Mouse (Mus musculus): ENCODE data around the gene Mill2. TPM values are rescaled to one million over a fixed set of nuclear protein-coding genes. Genes with fewer than 3 reads are reported as not detected.

The Mill2 gene
- 1.1 TPM for polyA plus RNA-seq (2014; fragmentation: Illumina TruSeq; extraction: RNeasy Lipid Tissue Mini Kit (QIAGEN cat#74804); ENCODE audit: low read depth, low replicate concordance)

GRCm38 (mm10) chr7:18839865-18840264 is at the start of gene Mill2:
Mill2 (plus strand) TSS chr7:18839966.

GRCm38 (mm10) chr7:18798420-18798819 is 41.3 kb upstream of the Mill2 start, which contains the start of gene Psg19:
Psg19 (minus strand) TSS chr7:18798520.

GRCm38 (mm10) chr7:18821507-18821906 is 18.3 kb upstream of the Mill2 start, which contains the start of gene Psg17:
Psg17 (minus strand) TSS chr7:18821607.

GRCm38 (mm10) chr7:18871031-18871430 is 31.3 kb downstream of the Mill2 start, which contains the start of gene Pglyrp1:
Pglyrp1 (plus strand) TSS chr7:18871331.

GRCm38 (mm10) chr7:18910241-18910831 is 70.6 kb downstream of the Mill2 start, which contains the start of gene Ccdc61:
Ccdc61 (minus strand) TSS chr7:18910415.

Other genes with a start within 250 kb of the Mill2 start
- not detected for gene Psg23, start 223.5 kb upstream of the Mill2 start, polyA plus RNA-seq (2014; fragmentation: Illumina TruSeq; extraction: RNeasy Lipid Tissue Mini Kit (QIAGEN cat#74804); ENCODE audit: low read depth, low replicate concordance)
- gene Psg21, start 183.2 kb upstream of the Mill2 start, polyA plus RNA-seq (2014; fragmentation: Illumina TruSeq; extraction: RNeasy Lipid Tissue Mini Kit (QIAGEN cat#74804); ENCODE audit: low read depth, low replicate concordance), result not detected
- gene Psg20, start 153.8 kb upstream of the Mill2 start, polyA plus RNA-seq (2014; fragmentation: Illumina TruSeq; extraction: RNeasy Lipid Tissue Mini Kit (QIAGEN cat#74804); ENCODE audit: low read depth, low replicate concordance), result not detected
- gene Psg22, start 121.9 kb upstream of the Mill2 start, polyA plus RNA-seq (2014; fragmentation: Illumina TruSeq; extraction: RNeasy Lipid Tissue Mini Kit (QIAGEN cat#74804); ENCODE audit: low read depth, low replicate concordance), result 0.14 TPM
- 3.5 TPM for gene Psg19, start 41.4 kb upstream of the Mill2 start, polyA plus RNA-seq (2014; fragmentation: Illumina TruSeq; extraction: RNeasy Lipid Tissue Mini Kit (QIAGEN cat#74804); ENCODE audit: low read depth, low replicate concordance)
- gene Psg17, start 18.4 kb upstream of the Mill2 start, polyA plus RNA-seq (2014; fragmentation: Illumina TruSeq; extraction: RNeasy Lipid Tissue Mini Kit (QIAGEN cat#74804); ENCODE audit: low read depth, low replicate concordance), result 1.5 TPM
- not detected for gene Pglyrp1, start 31.4 kb downstream of the Mill2 start, polyA plus RNA-seq (2014; fragmentation: Illumina TruSeq; extraction: RNeasy Lipid Tissue Mini Kit (QIAGEN cat#74804); ENCODE audit: low read depth, low replicate concordance)
- gene Ccdc61, start 70.4 kb downstream of the Mill2 start, polyA plus RNA-seq (2014; fragmentation: Illumina TruSeq; extraction: RNeasy Lipid Tissue Mini Kit (QIAGEN cat#74804); ENCODE audit: low read depth, low replicate concordance), result 2.5 TPM
- gene Nova2, start 85.9 kb downstream of the Mill2 start, polyA plus RNA-seq (2014; fragmentation: Illumina TruSeq; extraction: RNeasy Lipid Tissue Mini Kit (QIAGEN cat#74804); ENCODE audit: low read depth, low replicate concordance), result 0.66 TPM
- gene Nanos2, start 147.4 kb downstream of the Mill2 start, polyA plus RNA-seq (2014; fragmentation: Illumina TruSeq; extraction: RNeasy Lipid Tissue Mini Kit (QIAGEN cat#74804); ENCODE audit: low read depth, low replicate concordance), result not detected
- gene Mypop, start 151.3 kb downstream of the Mill2 start, polyA plus RNA-seq (2014; fragmentation: Illumina TruSeq; extraction: RNeasy Lipid Tissue Mini Kit (QIAGEN cat#74804); ENCODE audit: low read depth, low replicate concordance), result 1.3 TPM
- 0.39 TPM for gene Irf2bp1, start 164.1 kb downstream of the Mill2 start, polyA plus RNA-seq (2014; fragmentation: Illumina TruSeq; extraction: RNeasy Lipid Tissue Mini Kit (QIAGEN cat#74804); ENCODE audit: low read depth, low replicate concordance)
- 0.42 TPM for gene Foxa3, start 183.6 kb downstream of the Mill2 start, polyA plus RNA-seq (2014; fragmentation: Illumina TruSeq; extraction: RNeasy Lipid Tissue Mini Kit (QIAGEN cat#74804); ENCODE audit: low read depth, low replicate concordance)
- gene Sympk, start 184.4 kb downstream of the Mill2 start, polyA plus RNA-seq (2014; fragmentation: Illumina TruSeq; extraction: RNeasy Lipid Tissue Mini Kit (QIAGEN cat#74804); ENCODE audit: low read depth, low replicate concordance), result 12.0 TPM
- 9.7 TPM for gene Rsph6a, start 214.7 kb downstream of the Mill2 start, polyA plus RNA-seq (2014; fragmentation: Illumina TruSeq; extraction: RNeasy Lipid Tissue Mini Kit (QIAGEN cat#74804); ENCODE audit: low read depth, low replicate concordance)
- gene Dmwd, start 236.3 kb downstream of the Mill2 start, polyA plus RNA-seq (2014; fragmentation: Illumina TruSeq; extraction: RNeasy Lipid Tissue Mini Kit (QIAGEN cat#74804); ENCODE audit: low read depth, low replicate concordance), result 2.8 TPM
- 2.4 TPM for gene Dmpk, start 243.9 kb downstream of the Mill2 start, polyA plus RNA-seq (2014; fragmentation: Illumina TruSeq; extraction: RNeasy Lipid Tissue Mini Kit (QIAGEN cat#74804); ENCODE audit: low read depth, low replicate concordance)

Measured in testis, adult 10 weeks (tissue).